In the genomic region with DNA sequence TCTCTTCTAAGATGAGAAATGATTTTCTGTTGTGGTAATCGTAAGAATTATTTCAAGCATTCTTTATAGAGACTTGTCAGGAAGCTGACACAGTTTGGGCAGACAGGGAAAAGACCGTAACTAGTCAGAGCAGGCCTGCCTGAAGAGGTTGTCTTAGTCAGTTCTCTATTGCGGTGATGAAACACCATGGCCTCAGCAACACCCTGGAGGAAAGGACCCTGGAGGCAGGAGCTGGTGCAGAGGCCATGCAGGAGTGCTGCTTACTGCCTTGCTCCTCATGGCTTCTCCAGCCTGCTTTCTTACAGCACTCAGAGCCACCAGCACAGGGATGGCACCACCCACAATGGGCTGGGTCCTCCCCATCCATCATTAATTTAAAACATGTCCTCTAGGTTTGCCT, we compare ENCODE assay signal across 15 mouse cellular contexts. TPM values are rescaled to one million over a fixed set of nuclear protein-coding genes. Genes with fewer than 3 reads are reported as not detected.
DNase-seq lines count a peak whose midpoint lies in the region; ATAC-seq lines count a peak whose summit lies in the region.
"Had no signal": no experiment of that assay in that cellular context is flagged by ENCODE, and none has a peak within 500 bp of the region (broad histone marks: within the 10 kb centered on the region; RNA-seq: fewer than 3 reads in every experiment).

No protein-coding gene starts in this region.

- WGBS in intestine, embryonic 16.5 days, result 91% methylated on average over 3 of the region's 3 CpGs
- WGBS in intestine, embryonic 15.5 days, result 90% methylated on average over 3 of the region's 3 CpGs

- no peak overlapping the region for H3K9ac ChIP-seq in intestine, embryonic 16.5 days (ENCODE audit: low read depth, low read length)
- no peak overlapping the region for H3K9ac ChIP-seq in intestine, embryonic 15.5 days
- H3K9ac ChIP-seq: embryonic facial prominence, embryonic 12.5 days; forebrain, embryonic 15.5 days; heart, embryonic 12.5 days had no signal

- no peaks in the 10 kb centered on the region for H3K27me3 ChIP-seq in intestine, embryonic 16.5 days (replicated peaks; ENCODE audit: control insufficient read depth, insufficient read depth, low read length)
- H3K27me3 ChIP-seq in intestine, embryonic 15.5 days (replicated peaks), result no peaks in the 10 kb centered on the region
- H3K27me3 ChIP-seq: embryonic facial prominence, embryonic 12.5 days; forebrain, embryonic 15.5 days; heart, embryonic 12.5 days had no signal

- no peaks in the 10 kb centered on the region for H3K36me3 ChIP-seq in intestine, embryonic 16.5 days (ENCODE audit: control insufficient read depth, insufficient read depth, low read length)
- H3K36me3 ChIP-seq in intestine, embryonic 15.5 days, result no peaks in the 10 kb centered on the region
- H3K36me3 ChIP-seq: embryonic facial prominence, embryonic 12.5 days; forebrain, embryonic 15.5 days; heart, embryonic 12.5 days had no signal

- ATAC-seq in intestine, embryonic 16.5 days, result peak; percentile 36; the same call in 1 of the 2 replicates
- no peak for ATAC-seq in intestine, embryonic 15.5 days
- 0 out of 2 replicates have a peak, but pooled peaks have one; percentile 19 for ATAC-seq in common myeloid progenitor, adult 5-6 weeks (replicated peaks; ENCODE audit: low read depth, poor library complexity, severe bottlenecking)
- ATAC-seq in cerebellum, adult (ENCODE audit: insufficient number of reproducible peaks, low FRiP score, low TSS enrichment), result no peak
- ATAC-seq: forebrain, embryonic 15.5 days; hindbrain, embryonic 16.5 days had no signal

- no peaks in the 10 kb centered on the region for H3K9me3 ChIP-seq in intestine, embryonic 16.5 days (ENCODE audit: control insufficient read depth, low read length)
- H3K9me3 ChIP-seq in intestine, embryonic 15.5 days, result no peaks in the 10 kb centered on the region
- H3K9me3 ChIP-seq: embryonic facial prominence, embryonic 12.5 days; forebrain, embryonic 15.5 days; heart, embryonic 12.5 days had no signal

- peak; percentile 23 for DNase-seq in adrenal gland, adult 2 months
- no peak for DNase-seq in adrenal gland, adult 18-20 months (ENCODE audit: low spot score in 2 of 2)
- DNase-seq in ovary, adult 18-20 months (ENCODE audit: low spot score), result no peak
- DNase-seq: cerebellum, adult 2 months; cerebellum, postnatal 14 days; heart, postnatal 36 days; kidney, adult 18-20 months had no signal

- no peak overlapping the region for H3K27ac ChIP-seq in intestine, embryonic 16.5 days (ENCODE audit: low read length)
- no peak overlapping the region for H3K27ac ChIP-seq in intestine, embryonic 15.5 days
- H3K27ac ChIP-seq: embryonic facial prominence, embryonic 12.5 days; forebrain, embryonic 15.5 days had no signal

- H3K4me1 ChIP-seq in intestine, embryonic 16.5 days (ENCODE audit: control insufficient read depth, insufficient read depth, low read length), result peaks cover 4% of the 10 kb centered on the region; the same call in 1 of the 2 replicates
- H3K4me1 ChIP-seq in intestine, embryonic 15.5 days (replicated peaks), result 0 out of 2 replicates have a peak, but pooled peaks cover 3% of the 10 kb centered on the region
- H3K4me1 ChIP-seq: embryonic facial prominence, embryonic 12.5 days had no signal

- no peak overlapping the region for H3K4me3 ChIP-seq in intestine, embryonic 16.5 days (ENCODE audit: low read length)
- H3K4me3 ChIP-seq in intestine, embryonic 15.5 days (replicated peaks), result no peak overlapping the region
- H3K4me3 ChIP-seq: embryonic facial prominence, embryonic 12.5 days; forebrain, embryonic 15.5 days; heart, embryonic 12.5 days had no signal

- no peak overlapping the region for H3K4me2 ChIP-seq in intestine, embryonic 16.5 days (ENCODE audit: low read depth, low read length)
- H3K4me2 ChIP-seq in intestine, embryonic 15.5 days (replicated peaks), result no peak overlapping the region
- H3K4me2 ChIP-seq: embryonic facial prominence, embryonic 12.5 days; forebrain, embryonic 15.5 days; heart, embryonic 12.5 days had no signal

RNA-seq across cellular contexts. Expression of gene 1110059E24Rik, which starts 47.5 kb away (rescaled TPM):
- total RNA-seq in adrenal gland, adult 2 months (2021), result 10 to 100 TPM; 21.3 to 28.4 TPM
- 0.33 and 0.60 TPM in 2 replicates for polyA plus RNA-seq in adrenal gland, adult 2 months (2012; rRNA removed)
- 10 to 100 TPM; 20.8 TPM for total RNA-seq in adrenal gland, adult 18-20 months (2021)
- 63.4 and 63.9 TPM in 2 replicates for polyA plus RNA-seq in intestine, embryonic 16.5 days (2015; fragmentation: Nextera tagmentation; extraction: Ambion mirVana)
- polyA plus RNA-seq in intestine, embryonic 15.5 days (2015; fragmentation: Nextera tagmentation; extraction: Ambion mirVana), result 62.9 and 63.8 TPM in 2 replicates
- 64.8 and 66.7 TPM in 2 replicates for total RNA-seq in common myeloid progenitor, adult 5-6 weeks (2017)

RNA-seq across cellular contexts. Expression of gene Abhd17b, which starts 47.7 kb away (rescaled TPM):
- total RNA-seq in adrenal gland, adult 2 months (2021), result 10 to 100 TPM; 39.3 to 41.6 TPM
- polyA plus RNA-seq in adrenal gland, adult 2 months (2012; rRNA removed), result 21.0 and 32.1 TPM in 2 replicates
- 10 to 100 TPM; 31.8 to 42.6 TPM for total RNA-seq in adrenal gland, adult 18-20 months (2021)
- polyA plus RNA-seq in intestine, embryonic 16.5 days (2015; fragmentation: Nextera tagmentation; extraction: Ambion mirVana), result 7.3 and 15.9 TPM in 2 replicates
- polyA plus RNA-seq in intestine, embryonic 15.5 days (2015; fragmentation: Nextera tagmentation; extraction: Ambion mirVana), result 26.3 and 26.5 TPM in 2 replicates
- total RNA-seq in common myeloid progenitor, adult 5-6 weeks (2017), result 47.5 and 60.2 TPM in 2 replicates

Comparison
In these comparisons a context has a peak if more than half of its experiments do, and no peak if none do; other contexts are left out.
1. ATAC-seq: peak in intestine, embryonic 16.5 days (single experiment) and common myeloid progenitor, adult 5-6 weeks (single experiment); none in intestine, embryonic 15.5 days (single experiment) and cerebellum, adult (single experiment).